Mouse (Mus musculus): ENCODE measurements around the gene Ube2d3.

DNA sequence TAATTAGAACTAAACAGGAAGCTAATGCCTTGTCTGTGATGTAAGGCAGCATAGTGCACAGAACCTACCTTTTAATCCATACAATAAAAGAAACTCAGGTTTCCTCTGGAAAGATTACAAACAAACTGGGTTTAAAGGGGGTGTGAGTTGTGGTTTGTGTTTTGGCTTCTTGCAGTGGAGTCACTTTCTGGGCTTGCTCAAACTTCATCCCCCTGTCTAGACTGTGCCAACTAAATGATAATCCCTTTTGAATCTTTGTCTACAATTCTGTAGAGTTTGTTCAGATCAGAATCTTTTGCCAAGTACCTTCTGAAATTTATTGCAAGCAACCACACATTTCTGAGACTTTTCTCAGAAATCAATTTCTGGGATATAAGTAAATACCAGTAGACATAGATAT, 7.0 kb downstream of the Ube2d3 start:
- TF ChIP-seq TCF12 (IDR thresholded peaks at IDR 0.05; ENCODE audit: insufficient read depth, poor library complexity, severe bottlenecking) (no peak), POLR2A (IDR thresholded peaks at IDR 0.05; ENCODE audit: insufficient read length, low read depth) (no peak), TCF3 (IDR thresholded peaks at IDR 0.05; ENCODE audit: insufficient read length, low read depth) (no peak), E2F4 (IDR thresholded peaks at IDR 0.05; ENCODE audit: insufficient read depth) (no peak), USF1 (IDR thresholded peaks at IDR 0.05; ENCODE audit: low read depth) (no peak), SRF (IDR thresholded peaks at IDR 0.05; ENCODE audit: control insufficient read depth, insufficient read length, low read depth) (no peak)

All from myocyte (in vitro differentiated cells).